Mouse (Mus musculus): ENCODE measurements around the gene Samd8.

- no peak for TF ChIP-seq POLR2A (IDR thresholded peaks at IDR 0.05; ENCODE audit: low read depth, low read length)
- no peak for TF ChIP-seq CTCF (IDR thresholded peaks at IDR 0.05; ENCODE audit: extremely low read depth, insufficient read length, insufficient replicate concordance, low read depth, low read length)
Observed at GRCm38 (mm10) chr14:21791722-21792121, 41.4 kb downstream of the Samd8 start.

All from small intestine, adult 2 months (tissue).